Mouse (Mus musculus) heart, postnatal 36 days (tissue): ENCODE data around the gene Lhx8. TPM values are rescaled to one million over a fixed set of nuclear protein-coding genes. Genes with fewer than 3 reads are reported as not detected.

Experiments used
- DNase-seq, 2 experiments: peaks; one replicate each; pipeline ENCODE4 v3.0.0; 2021 to 2022
- intact Hi-C: fragments of 180-260 bp; cut with DNase I; formaldehyde crosslinking; loops from one replicate; pipeline ENCODE4 v1.15.1; 2025
- total RNA-seq, 2 experiments: library from RNA; stranded (reverse); gene quantifications; 2 replicates each; pipeline ENCODE4 v1.2.3; 2021

Gene Lhx8
- not detected for total RNA-seq

GRCm38 (mm10) chr3:154330181-154331002 is at the start of gene Lhx8:
Gene Lhx8, minus strand, starts transcription at chr3:154330659.
- intact Hi-C loops: no loop called here
- DNase-seq: peak; percentile 18 to 42

GRCm38 (mm10) chr3:154373536-154373935 is 43.1 kb upstream of the Lhx8 start:
- intact Hi-C loops: no loop called here
- DNase-seq: no peak

- intact Hi-C loops: no loop called here
- DNase-seq: no peak
Measured at GRCm38 (mm10) chr3:154372688-154373087, 42.2 kb upstream of the Lhx8 start.

- DNase-seq: no peak
- intact Hi-C loops: no loop called here
Measured at GRCm38 (mm10) chr3:154367327-154367726, 36.9 kb upstream of the Lhx8 start.

- no peak for DNase-seq
- intact Hi-C loops: no loop called here
Measured at GRCm38 (mm10) chr3:154364604-154365209, 34.2 kb upstream of the Lhx8 start.

GRCm38 (mm10) chr3:154363507-154363906 is 33.0 kb upstream of the Lhx8 start:
- intact Hi-C loops: no loop called here
- DNase-seq: no peak

- intact Hi-C loops: no loop called here
Measured at GRCm38 (mm10) chr3:154359231-154359630, 28.8 kb upstream of the Lhx8 start.

GRCm38 (mm10) chr3:154340294-154340914 is 9.9 kb upstream of the Lhx8 start:
- no peak for DNase-seq

More at GRCm38 (mm10) chr3:154359231-154359630, 28.8 kb upstream of the Lhx8 start:
- DNase-seq: no peak

GRCm38 (mm10) chr3:154339649-154340260 is 9.3 kb upstream of the Lhx8 start:
- intact Hi-C loops: no loop called here
- no peak for DNase-seq

More at GRCm38 (mm10) chr3:154340294-154340914, 9.9 kb upstream of the Lhx8 start:
- intact Hi-C loops: no loop called here

GRCm38 (mm10) chr3:154334806-154335205 is 4.3 kb upstream of the Lhx8 start:
- intact Hi-C loops: no loop called here
- DNase-seq: no peak

GRCm38 (mm10) chr3:154333401-154333999 is 3.0 kb upstream of the Lhx8 start:
- DNase-seq: no peak
- intact Hi-C loops: no loop called here

GRCm38 (mm10) chr3:154332941-154333340 is 2.5 kb upstream of the Lhx8 start:
- peak in 1 of 2 experiments; percentile 7 for DNase-seq
- intact Hi-C loops: no loop called here

GRCm38 (mm10) chr3:154332213-154332530 is 1.7 kb upstream of the Lhx8 start:
- intact Hi-C loops: no loop called here
- peak in 1 of 2 experiments; percentile 45 for DNase-seq

GRCm38 (mm10) chr3:154331506-154332212 is 1.2 kb upstream of the Lhx8 start:
- intact Hi-C loops: no loop called here
- peak; percentile 6 to 26 for DNase-seq

- no peak for DNase-seq
- intact Hi-C loops: no loop called here
Measured at GRCm38 (mm10) chr3:154331003-154331340, 513 bp upstream of the Lhx8 start.

GRCm38 (mm10) chr3:154329323-154330180 is 907 bp downstream of the Lhx8 start:
- intact Hi-C loops: no loop called here
- DNase-seq: peak; percentile 35 to 65

- intact Hi-C loops: no loop called here
- DNase-seq: no peak
Measured at GRCm38 (mm10) chr3:154328721-154329322, 1.6 kb downstream of the Lhx8 start.

- peak in 1 of 2 experiments; percentile 16 for DNase-seq
- intact Hi-C loops: no loop called here
Measured at GRCm38 (mm10) chr3:154327883-154328720, 2.4 kb downstream of the Lhx8 start.
